Mouse (Mus musculus) bone marrow macrophage, adult 2 months (primary cell): ENCODE measurements around the gene 1700013G24Rik. TPM values are rescaled to one million over a fixed set of nuclear protein-coding genes. Genes with fewer than 3 reads are reported as not detected.

Experiments
- H3K27ac ChIP-seq: 2 replicates; pipeline ENCODE4 v1.5.1; 2012; ENCODE audit warnings: low read depth, low read length; ENCODE audit not compliant: insufficient read depth
- H3K4me1 ChIP-seq: 2 replicates; pipeline ENCODE4 v1.6.1; 2012; ENCODE audit warnings: low read length; ENCODE audit not compliant: control insufficient read depth, insufficient read depth
- H3K4me3 ChIP-seq: 2 replicates; pipeline ENCODE4 v1.5.1; 2012; ENCODE audit warnings: mild to moderate bottlenecking, low read length, moderate library complexity; ENCODE audit not compliant: insufficient read depth
- CTCF ChIP-seq: IDR thresholded peaks from 2 replicates; pipeline ENCODE4 v1.5.1; 2012; ENCODE audit warnings: low read depth, mild to moderate bottlenecking, low read length, moderate library complexity
- POLR2A ChIP-seq: IDR thresholded peaks from 2 replicates; pipeline ENCODE4 v1.6.1; 2012; ENCODE audit warnings: mild to moderate bottlenecking, low read depth, low read length, borderline replicate concordance
- polyA plus RNA-seq: library from polyadenylated mRNA; stranded (reverse); fragments of >200 nt; gene quantifications from 2 replicates; pipeline ENCODE4 v1.2.4, GENCODE M21; 2012; ENCODE audit not compliant: missing spikeins, insufficient read depth, insufficient read length

Gene 1700013G24Rik
- polyA plus RNA-seq, 1 experiment, result not detected

DNA sequence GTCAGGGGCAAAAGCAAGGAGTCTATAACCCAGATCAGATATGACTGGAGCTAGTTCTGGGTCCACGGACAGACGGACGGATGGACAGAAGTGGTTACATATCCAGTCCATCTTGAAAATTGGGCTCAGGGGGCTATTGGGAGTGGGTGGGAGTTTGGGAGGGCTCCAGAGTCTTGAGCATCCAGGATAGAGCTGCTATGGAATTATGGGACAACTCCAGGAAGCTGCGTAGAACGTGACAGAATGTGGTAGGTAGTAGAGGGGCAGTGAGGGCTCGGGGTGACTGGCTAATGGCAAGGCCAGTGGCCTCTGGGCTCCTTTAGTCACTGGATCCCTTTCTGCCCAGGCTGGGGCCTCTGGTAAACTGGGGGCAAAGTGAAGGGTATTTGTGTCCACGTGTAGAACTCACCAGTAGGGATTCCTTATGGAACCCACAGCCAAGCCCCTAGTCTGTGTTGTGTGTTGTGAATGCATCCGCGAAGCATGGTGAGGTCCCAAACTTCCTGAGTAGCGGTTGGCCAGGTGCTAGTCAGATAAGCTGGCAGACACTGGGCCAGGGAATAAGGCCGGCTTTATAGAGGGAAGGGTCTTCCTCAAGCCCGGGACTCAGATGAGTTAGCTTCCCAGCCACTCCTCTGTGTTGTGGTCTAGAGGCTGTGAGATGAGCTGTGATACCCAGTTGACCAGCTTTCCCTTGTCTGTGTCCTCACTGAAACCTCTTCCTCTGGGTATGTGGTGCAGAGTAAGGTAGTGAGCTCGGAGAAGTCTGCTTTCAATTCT is 22.4 kb downstream of the 1700013G24Rik start:
- no peak overlapping the region for H3K27ac ChIP-seq
- no peak for TF ChIP-seq POLR2A
- TF ChIP-seq CTCF, result no peak
- no peaks in the 10 kb centered on the region for H3K4me1 ChIP-seq
- H3K4me3 ChIP-seq, result no peak overlapping the region

GRCm38 (mm10) chr4:137476065-137476760 is 23.1 kb downstream of the 1700013G24Rik start:
- no peak overlapping the region for H3K4me3 ChIP-seq
- TF ChIP-seq POLR2A (no peak), CTCF (no peak)
- no peak overlapping the region for H3K27ac ChIP-seq
- no peaks in the 10 kb centered on the region for H3K4me1 ChIP-seq

DNA sequence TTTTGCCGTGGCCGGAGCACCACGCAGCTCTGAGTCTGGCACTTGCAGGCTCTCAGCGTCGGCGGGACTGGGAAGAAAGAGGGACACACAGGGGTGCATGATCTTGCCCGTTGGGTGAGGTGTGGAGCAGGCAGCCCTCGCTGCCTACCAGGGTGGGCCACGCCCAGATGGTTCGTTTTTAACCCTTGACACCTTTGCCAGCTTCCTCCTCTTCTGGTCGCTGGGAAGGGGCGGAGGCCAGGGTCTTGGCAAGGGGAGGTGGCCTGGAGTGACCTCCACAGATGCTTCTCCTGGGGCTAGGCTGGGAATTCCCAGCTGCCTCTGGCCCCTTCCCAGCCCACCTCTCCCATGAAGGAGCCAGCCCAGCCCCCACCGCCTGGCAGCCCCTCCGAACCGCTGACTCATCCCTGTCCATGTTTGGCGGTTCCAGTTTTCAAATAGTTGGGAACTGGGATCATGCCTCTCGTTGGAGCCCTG is 23.7 kb downstream of the 1700013G24Rik start:
- H3K27ac ChIP-seq, result no peak overlapping the region
- H3K4me1 ChIP-seq, result no peaks in the 10 kb centered on the region
- TF ChIP-seq CTCF (no peak), POLR2A (no peak)
- no peak overlapping the region for H3K4me3 ChIP-seq

GRCm38 (mm10) chr4:137477611-137478010 is 24.5 kb downstream of the 1700013G24Rik start:
- Histone ChIP-seq H3K4me1 (no peaks in the 10 kb centered on the region), H3K4me3 (no peak overlapping the region), H3K27ac (no peak overlapping the region)
- TF ChIP-seq CTCF, result no peak
- TF ChIP-seq POLR2A, result no peak

DNA sequence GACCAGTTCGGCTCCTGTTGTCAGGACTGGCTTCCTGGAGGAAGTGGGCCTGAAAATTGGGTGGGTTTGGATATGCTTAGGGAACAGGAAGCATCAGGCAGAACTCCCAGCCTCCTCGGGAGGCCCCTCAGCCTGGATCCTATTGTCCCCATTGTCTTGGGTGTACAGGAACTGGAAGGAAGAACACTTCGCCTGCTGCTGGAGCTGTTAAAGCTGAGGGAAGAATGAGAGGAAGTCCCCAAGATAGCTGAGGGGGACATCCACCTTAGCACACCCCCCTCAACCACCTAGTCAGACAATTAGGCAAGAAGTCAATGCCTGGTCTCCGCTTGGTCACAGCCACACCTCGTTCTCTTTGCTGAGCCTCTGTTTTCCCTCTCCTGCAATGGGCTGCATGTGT is 25.2 kb downstream of the 1700013G24Rik start:
- TF ChIP-seq CTCF (no peak), POLR2A (no peak)
- Histone ChIP-seq H3K4me3 (no peak overlapping the region), H3K4me1 (no peaks in the 10 kb centered on the region), H3K27ac (no peak overlapping the region)

DNA sequence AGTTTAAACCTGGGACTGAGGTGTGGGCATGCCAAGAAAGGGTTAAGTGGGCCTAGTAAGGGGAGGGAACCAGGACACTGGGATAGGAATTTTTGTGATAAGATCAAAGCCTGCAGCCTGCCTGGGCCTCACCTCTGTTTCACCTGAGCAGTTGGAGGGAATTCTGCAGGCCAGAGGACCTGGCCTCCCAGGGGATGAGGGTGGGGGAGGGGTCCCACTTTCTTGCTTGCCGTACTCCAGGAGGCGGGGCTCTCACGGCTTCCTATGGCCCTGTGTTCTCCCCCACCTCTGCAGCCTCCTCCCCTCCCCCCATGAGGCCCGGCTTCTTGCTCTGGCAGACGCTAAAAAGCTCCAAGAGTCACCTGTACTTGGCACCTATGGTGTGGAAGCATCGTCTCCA is 26.7 kb downstream of the 1700013G24Rik start:
- no peak for TF ChIP-seq CTCF
- no peak for TF ChIP-seq POLR2A
- no peak overlapping the region for H3K27ac ChIP-seq
- no peaks in the 10 kb centered on the region for H3K4me1 ChIP-seq
- H3K4me3 ChIP-seq, result no peak overlapping the region

GRCm38 (mm10) chr4:137480191-137480992 is 27.3 kb downstream of the 1700013G24Rik start:
- no peak overlapping the region for H3K27ac ChIP-seq
- H3K4me1 ChIP-seq, result no peaks in the 10 kb centered on the region
- no peak for TF ChIP-seq POLR2A
- TF ChIP-seq CTCF, result no peak
- no peak overlapping the region for H3K4me3 ChIP-seq

GRCm38 (mm10) chr4:137480993-137481340 is 27.9 kb downstream of the 1700013G24Rik start:
- Histone ChIP-seq H3K27ac (no peak overlapping the region), H3K4me1 (no peaks in the 10 kb centered on the region)

GRCm38 (mm10) chr4:137481381-137482030 is 28.4 kb downstream of the 1700013G24Rik start:
- H3K27ac ChIP-seq, result no peak overlapping the region
- TF ChIP-seq POLR2A (no peak), CTCF (no peak)
- no peaks in the 10 kb centered on the region for H3K4me1 ChIP-seq
- no peak overlapping the region for H3K4me3 ChIP-seq

More at GRCm38 (mm10) chr4:137480993-137481340, 27.9 kb downstream of the 1700013G24Rik start:
- no peak for TF ChIP-seq POLR2A
- TF ChIP-seq CTCF, result no peak
- H3K4me3 ChIP-seq, result no peak overlapping the region

DNA sequence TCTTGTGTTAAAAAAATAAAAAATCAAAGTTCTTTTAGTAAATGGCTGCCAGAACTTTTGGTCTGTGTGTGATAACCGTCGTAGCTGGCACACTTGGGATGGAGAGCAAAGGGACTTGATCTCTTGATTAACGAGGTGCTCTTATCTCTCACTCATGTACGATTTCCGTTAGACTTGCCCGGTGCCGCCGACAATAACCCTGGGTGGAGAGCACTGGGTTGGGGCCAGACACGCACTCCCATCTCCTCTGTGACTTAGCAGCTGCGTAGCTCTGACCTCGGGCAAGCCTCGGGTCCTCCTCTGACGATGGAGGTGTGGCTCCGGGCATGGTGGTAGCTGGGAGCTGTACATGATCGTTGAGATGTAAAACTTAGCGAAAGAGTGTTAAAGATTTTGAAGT is 30.8 kb downstream of the 1700013G24Rik start:
- no peaks in the 10 kb centered on the region for H3K4me1 ChIP-seq
- H3K27ac ChIP-seq, result no peak overlapping the region
- no peak for TF ChIP-seq POLR2A
- TF ChIP-seq CTCF, result no peak
- H3K4me3 ChIP-seq, result no peak overlapping the region
